Mouse (Mus musculus) retina, postnatal 1 day (tissue): ENCODE measurements around the gene Lep.

Experiments used
- DNase-seq: peaks from one replicate; pipeline ENCODE4 v3.0.0-alpha.2; 2012

Lep gene

DNA sequence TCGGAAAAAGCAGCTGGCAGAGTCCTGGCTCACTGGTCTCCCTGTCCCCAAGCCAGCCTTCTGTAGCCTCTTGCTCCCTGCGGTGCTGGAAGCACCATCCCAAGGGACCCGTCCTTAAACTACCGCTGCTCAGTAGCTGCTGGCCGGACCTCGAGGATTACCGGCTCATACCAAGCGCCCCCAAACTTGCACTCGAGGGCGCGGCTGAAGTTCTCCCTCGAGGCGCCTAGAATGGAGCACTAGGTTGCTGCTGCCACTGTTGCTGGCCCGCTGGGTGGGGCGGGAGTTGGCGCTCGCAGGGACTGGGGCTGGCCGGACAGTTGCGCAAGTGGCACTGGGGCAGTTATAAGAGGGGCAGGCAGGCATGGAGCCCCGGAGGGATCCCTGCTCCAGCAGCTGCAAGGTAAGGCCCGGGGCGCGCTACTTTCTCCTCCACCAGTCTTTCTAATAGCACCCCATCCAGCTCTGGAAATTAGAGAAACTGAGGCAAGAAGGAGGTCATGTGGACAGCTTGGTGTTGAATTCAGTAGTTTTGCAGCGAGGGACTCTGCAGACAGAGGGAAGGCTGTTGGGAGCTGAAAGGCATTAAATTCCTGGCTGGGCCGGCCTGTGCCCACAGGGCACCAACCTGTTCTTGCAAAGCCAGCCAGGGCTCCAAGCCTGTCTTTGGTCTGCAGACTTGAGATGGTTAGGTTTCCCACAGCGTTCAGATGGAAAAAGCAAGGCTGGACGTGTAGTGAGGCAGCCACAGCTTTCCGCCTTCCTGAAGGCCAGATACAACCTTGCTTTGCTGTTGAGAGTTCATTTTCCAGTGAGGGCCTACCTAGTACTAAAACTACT lies at the start of gene Lep:
Lep (plus strand) TSS at position 375 of the 840 bp plus-strand sequence.
- DNase-seq, result no peak

DNA sequence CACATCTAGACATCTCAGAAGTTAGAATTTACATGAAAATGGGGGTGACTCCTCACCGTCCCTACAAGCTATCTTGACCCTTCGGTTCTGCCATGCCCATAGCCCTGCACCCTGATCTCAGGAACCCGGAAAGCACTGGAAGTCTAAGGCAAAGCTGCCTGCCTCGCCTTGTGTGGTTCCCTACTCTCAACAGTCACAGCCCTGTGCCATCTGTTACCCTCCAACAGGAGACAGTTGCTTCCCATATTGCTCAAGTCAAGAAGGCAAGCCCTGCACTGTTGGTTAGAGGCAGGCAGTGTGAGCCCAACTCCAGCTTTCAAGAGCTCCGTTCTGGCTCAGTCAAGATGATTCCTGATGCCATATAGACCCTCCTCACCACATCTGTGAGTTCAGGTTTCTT lies 48.4 kb upstream of the Lep start:
- no peak for DNase-seq

DNA sequence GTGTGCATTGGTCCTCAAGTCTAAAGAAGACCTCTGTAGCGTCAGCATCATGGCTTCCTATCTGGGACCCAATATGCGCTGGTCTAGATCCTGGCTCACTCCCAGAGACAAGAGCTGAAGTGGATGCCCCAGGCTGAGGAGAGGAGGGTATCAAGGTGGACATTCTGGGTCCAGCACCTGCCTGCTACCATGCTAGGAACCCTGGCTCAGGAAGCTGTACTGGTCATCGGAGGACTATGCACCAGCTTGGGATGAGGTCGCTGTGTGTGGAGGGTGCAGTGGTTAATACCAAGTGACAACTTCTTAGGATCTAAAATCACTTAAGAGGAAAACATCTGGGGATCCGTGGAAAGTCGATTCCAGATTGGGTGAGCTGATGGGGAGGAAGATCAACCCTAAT lies 46.8 kb upstream of the Lep start:
- no peak for DNase-seq

DNA sequence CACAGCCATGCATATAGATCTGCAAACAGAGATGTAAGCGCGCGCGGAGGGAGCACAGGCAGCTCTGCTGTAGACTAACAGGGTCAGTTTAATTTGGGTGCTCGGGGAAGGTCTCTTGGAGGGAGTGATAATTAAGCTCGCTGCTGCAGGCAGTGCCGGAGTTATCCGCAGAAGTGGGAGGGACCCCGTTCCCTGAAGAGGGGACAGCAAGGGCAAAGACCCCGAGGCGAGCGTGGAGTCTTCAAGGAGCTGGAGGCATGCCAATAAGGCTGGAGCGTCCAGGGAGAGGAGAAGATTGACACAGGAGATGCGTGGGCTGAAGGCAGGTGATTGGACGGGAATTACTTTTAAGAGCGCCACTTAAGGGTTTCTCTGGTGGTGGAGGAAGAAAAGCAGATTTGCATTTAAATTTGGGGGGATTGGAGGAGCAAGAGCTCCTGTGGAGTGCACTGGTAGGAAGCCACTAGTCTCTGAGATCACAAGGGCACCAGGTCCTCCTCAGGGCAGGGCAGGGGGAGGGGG lies 43.1 kb upstream of the Lep start:
- peak; percentile 63 for DNase-seq

DNA sequence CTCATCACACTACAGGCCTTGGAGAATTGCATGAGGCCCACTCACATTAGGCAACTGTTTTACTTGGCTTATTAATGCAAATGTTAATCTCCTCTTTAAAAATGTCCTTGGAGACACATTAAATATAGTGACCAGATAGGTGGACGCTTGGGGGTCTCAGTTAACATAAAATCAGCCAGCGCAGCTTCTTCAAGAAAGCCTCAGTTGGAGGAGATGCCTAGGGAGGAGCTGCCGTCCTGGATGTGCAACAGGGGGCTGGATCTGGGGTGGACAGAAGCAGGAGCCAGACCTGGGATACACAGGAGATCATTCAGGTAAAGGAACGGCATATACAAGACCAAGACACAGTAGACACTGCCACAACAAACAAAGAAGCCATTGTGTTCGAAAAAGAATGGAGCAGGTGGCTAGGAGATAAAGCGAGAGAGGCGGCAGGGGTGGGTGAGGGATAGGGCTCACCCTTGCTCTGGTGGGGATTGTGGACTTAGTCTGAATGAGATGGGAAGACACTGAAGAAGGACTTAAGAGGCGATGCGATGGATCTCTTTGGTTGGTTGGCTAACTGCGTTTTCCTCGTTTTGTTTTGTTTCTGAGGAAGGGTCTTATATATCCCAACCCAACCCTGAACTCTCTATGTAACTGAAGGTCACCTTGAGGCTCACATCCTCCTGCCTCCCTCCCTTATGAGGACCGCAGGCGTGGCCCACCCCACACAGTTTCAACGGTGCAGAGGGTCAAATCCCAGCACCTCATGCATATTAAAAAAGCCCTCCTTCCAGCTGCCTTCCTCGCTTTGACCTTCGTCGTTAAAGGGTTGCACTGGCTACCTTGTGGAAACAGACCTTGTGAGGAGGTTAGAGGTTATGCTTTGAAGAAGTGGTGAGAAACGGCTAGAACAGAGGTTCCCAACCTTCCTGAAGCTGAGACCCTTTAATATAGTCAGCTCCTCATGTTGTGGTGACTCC lies 40.0 kb upstream of the Lep start:
- DNase-seq, result no peak

DNA sequence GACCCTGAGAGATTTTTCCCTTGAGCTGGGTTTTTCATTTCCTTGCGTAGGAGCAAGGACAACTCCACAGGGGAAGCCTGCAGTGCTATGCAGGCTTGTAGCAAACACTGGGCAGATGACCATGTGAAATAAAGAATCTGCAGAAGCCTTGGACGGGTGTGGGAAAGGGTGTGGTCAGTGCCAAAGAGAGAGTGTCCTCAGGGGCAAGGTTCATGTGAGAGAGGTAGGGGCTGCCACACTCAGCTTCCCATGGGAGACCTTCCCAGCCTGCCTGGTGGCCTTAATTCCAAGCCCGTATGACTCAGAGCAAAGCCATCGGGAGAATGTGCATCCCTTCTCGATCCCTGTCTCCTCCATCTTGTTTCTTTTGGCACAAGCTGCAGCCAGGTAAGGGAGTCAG lies 39.1 kb upstream of the Lep start:
- no peak for DNase-seq

DNA sequence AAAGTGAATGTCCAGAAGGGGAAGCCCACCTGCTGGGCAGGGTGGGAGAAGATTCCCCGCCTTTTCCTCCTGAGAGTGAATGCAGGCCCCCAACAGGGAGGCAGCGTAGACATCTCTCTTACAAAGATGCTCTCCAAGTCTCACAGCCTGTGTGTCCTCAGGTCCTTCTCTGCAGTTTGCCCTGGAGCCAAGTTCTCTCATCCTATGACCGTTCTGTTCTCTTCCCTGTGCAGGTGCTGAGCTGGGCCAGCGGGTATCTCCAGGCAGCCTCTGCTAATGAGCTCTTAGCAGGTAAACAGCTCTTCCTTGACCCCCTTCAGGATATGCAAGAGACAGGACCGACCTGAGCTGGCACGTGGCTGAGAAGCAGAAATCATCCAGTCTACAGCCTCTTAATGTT lies 38.5 kb upstream of the Lep start:
- DNase-seq, result no peak

DNA sequence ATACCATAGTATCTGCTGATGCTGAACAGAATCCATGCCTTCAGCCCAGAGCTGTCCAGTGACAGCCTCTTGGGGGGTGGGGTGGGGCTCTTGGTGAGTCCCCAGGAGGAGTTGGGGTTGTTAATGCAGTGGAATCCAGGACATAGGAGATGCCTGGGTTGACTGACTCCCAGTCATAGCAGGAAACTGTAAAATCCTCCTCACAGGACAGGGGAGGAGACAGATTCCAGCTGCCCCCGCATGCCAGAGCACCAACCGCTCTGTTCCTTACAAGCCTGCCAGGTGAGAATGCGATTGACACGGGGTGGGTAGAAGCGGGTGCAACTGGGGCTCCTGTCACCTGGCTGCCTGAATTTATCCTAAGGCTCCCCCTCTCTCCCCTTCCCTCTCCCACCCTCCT lies 37.9 kb upstream of the Lep start:
- DNase-seq, result no peak

DNA sequence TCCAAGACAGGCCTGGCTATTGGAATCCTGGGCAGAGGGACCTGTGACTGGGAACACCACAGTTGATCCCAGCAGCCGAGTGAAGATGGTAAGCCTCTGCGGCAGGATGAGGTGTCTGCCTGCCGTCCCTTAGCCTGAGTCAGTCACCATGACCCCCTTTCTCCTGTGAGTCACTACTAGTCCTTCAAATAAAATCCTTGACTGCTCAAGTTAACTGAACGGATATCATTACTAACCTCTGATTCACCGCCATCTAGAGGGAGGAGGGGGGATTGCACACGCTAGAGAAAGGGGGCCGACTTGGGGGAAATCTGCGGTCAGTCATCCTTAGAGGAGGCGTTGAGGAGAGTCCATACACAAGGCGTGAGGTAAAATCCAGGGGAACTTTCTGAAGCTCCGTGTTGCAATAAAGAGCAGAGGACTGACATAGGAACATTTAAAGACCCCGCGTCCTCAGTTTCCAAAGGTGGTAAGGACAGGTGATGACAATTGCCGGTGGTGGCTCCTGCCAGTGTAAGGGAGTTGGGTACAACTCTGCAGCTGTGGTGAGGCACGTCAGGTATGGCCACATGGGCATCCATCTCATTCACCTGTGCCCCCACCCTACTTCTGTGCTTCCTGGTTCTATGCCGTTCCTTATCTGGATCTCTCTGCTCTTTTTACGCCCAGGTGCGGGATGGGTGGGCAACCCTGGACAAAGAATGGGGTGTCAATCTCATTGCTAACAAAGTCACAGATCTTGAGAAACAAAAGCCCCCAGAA lies 36.6 kb upstream of the Lep start:
- peak; percentile 85 for DNase-seq

DNA sequence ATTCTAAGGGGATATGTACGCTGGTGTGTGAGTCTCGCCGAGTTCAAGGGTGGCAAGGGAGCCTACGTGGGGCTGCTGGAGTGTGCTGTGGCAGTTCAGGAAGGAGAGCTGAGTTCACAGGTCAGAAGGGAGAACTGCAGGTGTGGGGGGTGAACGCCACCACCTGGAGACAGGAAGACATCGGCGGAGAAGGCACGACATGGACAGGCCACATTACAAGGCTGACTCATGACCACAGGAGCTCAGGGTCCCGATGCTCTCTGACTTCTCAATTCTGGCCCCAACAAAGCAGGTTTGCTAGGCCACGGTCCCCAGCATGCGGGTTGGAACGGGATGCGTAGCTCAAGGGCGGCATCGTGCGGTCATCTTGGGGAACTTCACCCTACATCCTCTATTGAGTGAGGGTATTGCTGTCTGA lies 36.0 kb upstream of the Lep start:
- DNase-seq, result peak; percentile 87

DNA sequence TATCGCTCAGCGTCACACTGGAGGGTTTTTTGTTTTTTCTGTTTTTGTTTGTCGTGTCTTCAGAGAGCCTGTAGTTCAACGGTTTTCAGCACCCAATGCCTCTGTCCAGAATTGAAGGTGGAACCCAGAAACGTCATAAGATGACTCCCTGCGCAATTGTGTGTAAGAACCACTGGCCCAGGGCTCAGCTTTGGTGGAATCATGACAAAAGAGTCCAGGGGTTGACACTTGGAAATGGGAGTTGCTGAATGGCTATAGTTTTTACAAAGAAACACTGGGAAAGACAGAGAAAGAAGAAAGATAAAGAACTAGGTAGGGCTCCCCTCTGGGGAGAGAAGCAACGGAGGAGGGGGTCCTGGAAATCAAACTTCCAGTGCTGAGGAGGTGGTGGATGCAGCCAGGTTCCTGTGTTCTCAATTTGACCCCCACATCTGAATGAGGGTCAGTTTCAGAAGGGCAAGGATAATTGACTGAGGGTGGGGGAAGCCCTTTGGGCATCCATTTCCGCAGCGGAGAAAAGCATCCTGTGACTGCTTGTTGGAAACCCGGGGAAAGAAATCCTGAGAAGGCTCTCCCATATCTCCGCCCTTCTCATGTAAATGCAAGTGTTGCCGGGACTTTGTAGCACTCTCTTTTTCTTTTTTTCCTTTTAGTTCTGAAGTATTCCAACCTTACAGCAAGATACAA lies 34.1 kb upstream of the Lep start:
- DNase-seq, result no peak

DNA sequence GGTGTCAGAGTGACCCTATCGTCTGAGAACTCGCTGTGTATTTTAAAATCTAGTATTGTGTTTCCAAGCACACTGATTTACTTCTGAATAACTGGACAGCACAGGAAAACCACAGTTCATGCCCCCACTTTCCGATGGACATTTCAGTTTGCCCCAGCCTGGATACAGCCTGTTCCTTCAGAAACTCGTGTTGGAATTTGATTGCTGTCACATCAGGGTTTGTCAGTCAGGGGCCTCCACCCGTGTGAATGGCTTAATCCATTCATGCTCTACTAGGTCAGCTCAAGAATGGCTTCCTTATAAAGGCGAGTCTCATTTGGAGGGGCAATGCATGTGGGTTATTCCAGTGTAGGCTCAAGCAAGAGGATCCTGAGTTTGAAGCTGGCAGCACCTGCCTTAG lies 33.3 kb upstream of the Lep start:
- DNase-seq, result peak; percentile 75

DNA sequence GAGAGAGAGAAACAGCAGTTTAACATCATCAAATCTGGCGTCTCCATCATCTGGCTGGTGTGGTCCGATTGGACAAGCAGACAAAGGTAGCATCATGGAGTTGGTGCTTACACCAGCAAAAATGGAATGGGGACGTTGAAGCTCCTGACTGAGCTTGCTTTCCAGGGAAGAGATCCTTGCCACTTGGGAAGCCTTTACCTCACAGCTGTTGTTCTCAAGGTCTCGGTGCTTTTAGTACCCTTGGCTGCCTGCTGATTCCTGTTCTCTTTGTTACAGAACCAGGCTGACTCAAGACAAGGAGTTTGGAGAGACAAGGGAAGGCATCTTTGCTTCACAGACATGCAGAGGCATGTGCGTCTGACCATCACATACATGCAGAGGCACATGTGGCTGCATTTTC lies 31.9 kb upstream of the Lep start:
- no peak for DNase-seq

DNA sequence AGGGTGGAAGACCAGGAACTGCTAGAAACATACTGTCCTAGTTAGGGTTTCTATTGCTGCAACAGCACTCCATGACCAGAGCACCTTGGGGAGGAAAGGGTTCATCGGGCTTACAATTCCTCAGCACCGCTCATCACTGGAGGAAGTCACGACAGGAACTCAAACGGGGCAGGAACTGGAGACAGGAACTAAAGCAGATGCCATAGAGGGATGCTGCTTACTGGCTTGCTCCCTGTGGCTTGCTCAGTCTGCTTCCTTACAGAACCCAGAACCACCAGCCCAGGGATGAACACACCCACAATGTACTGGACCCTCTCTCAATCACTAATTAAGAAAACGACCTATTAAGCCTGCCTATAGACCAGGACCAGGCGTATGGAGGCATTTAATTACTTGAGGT lies 30.5 kb upstream of the Lep start:
- no peak for DNase-seq

DNA sequence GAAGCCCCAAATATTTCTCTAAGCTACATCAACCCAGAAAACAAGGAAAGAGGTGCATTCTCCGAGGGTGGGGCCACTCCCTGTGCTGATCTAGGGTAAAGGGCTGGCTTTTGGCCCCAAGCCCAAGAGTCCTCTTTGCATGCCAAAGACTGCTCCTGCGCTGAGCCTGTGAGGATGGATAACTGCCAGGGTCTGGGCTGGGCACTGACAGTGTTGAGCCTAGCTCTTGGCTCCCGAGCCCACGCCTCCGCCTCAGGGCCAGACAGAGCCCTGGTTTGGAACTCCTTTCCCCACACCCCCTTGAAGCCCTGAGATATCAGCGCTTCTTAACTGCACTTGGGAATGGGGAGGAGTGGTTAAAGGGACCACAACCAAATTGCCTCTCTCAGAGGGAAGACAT lies 28.8 kb upstream of the Lep start:
- DNase-seq, result no peak

DNA sequence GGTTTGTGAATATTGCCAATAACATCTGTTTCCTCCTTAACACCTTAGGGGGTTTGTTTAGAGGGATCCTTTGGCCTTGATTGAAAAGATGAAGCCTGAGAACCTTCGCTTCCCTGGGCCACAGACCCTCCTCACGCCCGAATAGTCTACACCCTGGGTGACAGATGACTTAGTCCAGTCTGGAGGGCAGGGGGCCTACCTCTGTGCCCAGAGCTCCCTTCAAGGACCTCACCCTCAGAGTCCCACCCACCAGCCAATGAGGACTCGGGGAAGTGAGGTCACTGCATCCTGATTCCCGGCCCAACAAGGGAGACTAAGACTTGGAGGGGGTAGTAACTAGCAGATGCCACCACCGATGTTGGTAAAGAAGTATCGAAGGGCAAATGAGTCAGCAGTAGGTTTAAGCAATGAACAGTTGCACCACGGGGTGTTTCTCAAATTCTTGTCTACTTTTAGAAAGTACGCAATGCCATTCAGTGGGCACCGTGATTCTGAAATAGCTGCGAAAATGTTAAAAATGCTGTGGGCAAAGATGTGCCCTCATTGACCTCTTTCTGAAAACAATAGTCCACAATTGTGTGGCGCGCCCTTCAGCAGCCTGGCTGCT lies 28.2 kb upstream of the Lep start:
- DNase-seq, result no peak

DNA sequence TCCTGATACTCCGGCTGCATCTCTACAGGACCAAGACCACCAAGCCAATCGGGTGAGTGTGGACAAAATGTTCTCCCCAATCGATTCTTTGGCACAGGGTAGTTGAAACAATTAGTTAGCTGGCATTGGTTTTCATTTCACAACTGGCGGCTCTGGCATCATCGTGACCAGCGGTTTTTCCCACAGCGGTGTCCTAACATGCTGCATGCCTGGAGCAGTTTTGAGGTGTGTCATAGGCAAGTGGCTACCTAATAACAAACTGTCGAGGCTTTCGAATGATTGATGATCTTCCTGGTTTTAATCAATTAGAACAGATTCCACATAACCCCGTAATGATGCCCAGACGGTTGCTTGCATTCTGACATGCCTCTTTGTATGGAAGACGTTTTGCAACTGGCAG lies 27.6 kb upstream of the Lep start:
- no peak for DNase-seq

DNA sequence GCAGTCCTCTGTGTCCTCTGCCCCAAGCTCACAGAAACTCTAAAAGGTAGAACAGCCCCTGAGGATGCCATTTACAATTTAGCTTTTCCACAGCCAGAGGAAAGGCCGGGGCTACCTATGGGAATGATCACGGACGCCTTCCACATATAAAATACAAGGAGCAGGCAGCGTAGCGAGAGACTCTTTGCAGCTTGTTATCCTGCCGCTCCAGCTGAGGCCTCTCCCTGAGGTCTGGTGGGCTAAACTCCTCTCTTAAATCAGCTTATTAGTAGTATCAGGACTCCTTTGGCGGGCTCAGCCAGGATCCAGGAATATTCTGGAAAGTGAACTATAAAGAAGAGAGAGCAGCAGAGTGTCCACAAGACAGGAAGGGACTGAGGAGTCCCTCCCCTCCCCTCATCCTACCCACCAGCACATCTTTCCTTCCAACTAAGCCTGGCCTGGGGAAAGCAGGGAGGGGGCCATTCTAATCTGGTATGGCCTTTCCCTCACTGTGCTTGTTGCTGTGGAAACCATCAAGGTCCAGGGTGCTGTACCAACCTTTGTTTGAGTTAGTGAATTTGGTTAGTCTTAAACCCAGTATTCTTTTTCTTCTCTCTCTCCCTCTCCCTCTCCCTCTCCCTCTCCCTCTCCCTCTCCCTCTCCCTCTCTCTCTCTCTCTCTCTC lies 25.9 kb upstream of the Lep start:
- DNase-seq, result no peak

DNA sequence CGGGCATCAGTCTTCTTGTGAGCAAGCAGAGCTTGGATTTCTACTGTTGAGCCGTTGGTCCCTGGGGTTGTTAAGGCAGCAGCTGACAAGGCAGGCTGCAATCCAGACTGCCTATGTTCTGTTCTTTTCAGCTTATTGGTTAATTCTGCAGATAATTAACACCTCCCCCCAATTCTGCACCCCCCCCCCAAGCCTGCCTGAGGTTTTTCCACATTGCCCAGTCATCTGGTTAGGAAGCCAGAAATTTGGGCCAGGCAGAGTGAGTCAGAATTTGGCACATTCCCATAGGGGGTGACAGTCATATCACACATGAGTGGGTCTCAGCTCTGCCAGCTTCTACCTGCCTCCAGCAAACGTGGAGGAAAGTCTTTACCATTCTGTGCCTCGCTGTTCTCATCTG lies 23.3 kb upstream of the Lep start:
- no peak for DNase-seq

DNA sequence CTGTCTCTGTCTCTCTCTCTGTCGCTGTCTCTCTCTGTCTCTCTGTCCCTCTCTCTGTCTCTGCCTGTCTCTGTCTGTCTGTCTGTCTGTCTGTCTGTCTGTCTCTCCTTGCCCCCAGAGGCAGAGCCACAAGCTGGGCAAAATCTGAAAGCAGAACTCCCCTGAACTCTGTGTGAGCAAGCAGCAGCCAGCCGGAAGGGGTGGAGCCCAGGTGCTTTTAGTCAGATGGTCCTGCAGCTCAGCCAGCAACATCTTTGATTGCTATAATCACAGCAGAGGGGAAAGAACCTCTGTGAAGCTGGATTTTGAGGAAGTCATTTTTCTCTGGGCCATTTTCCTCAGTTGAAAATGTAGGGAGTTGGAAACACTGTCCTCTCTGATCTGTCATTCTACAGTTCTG lies 19.8 kb upstream of the Lep start:
- DNase-seq, result no peak

DNA sequence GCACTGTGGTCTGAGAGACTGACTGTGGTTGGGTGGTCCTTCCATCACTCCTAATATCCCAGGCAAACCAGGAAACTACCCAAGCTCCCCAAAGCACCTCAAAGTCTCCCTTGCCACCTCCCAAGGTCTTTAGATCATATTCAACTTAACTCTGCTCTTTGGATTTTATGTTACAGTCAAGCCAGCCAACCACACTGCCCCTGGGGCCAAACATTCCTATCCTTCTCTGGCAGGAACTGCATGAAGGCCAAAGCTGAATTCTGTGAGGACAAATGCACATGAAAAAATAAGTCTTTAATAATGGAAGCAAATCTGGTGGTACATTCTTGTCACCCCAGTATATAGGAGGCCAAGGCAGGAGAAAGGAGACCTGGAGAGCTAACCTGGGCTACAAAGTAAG lies 16.0 kb upstream of the Lep start:
- DNase-seq, result no peak
